Mouse (Mus musculus) midbrain, embryonic 13.5 days (tissue): ENCODE data around the gene Midn. TPM values are rescaled to one million over a fixed set of nuclear protein-coding genes. Genes with fewer than 3 reads are reported as not detected.

Experiments used
- ATAC-seq: fragments of 200-750 bp; cut with Nextera tagmentation; 2 replicates; pipeline ENCODE4 v1.8.0; 2017; ENCODE audit warnings: mild to moderate bottlenecking, moderate TSS enrichment, moderate library complexity
- H3K27ac ChIP-seq: fragments of 300-500 bp; sonication (generic); 2 replicates; pipeline ENCODE4 v1.5.1; 2015; ENCODE audit warnings: inconsistent platforms, mild to moderate bottlenecking, moderate library complexity
- H3K27me3 ChIP-seq: fragments of 300-500 bp; sonication (generic); 2 replicates; pipeline ENCODE4 v1.6.1; 2015; ENCODE audit warnings: mild to moderate bottlenecking, inconsistent platforms
- H3K36me3 ChIP-seq: fragments of 300-500 bp; sonication (generic); 2 replicates; pipeline ENCODE4 v1.6.1; 2015; ENCODE audit warnings: mild to moderate bottlenecking, inconsistent platforms
- H3K4me1 ChIP-seq: fragments of 300-500 bp; sonication (generic); replicated peaks from 2 replicates; pipeline ENCODE4 v1.6.1; 2015; ENCODE audit warnings: inconsistent platforms
- H3K4me2 ChIP-seq: fragments of 300-500 bp; sonication (generic); replicated peaks from 2 replicates; pipeline ENCODE4 v1.6.1; 2015; ENCODE audit warnings: moderate library complexity, mild to moderate bottlenecking, inconsistent platforms
- H3K4me3 ChIP-seq: fragments of 300-500 bp; sonication (generic); replicated peaks from 2 replicates; pipeline ENCODE4 v1.5.1; 2015; ENCODE audit warnings: mild to moderate bottlenecking, inconsistent platforms
- H3K9ac ChIP-seq: fragments of 300-500 bp; sonication (generic); replicated peaks from 2 replicates; pipeline ENCODE4 v1.6.1; 2015; ENCODE audit warnings: mild to moderate bottlenecking, inconsistent platforms
- H3K9me3 ChIP-seq: fragments of 300-500 bp; sonication (generic); 2 replicates; pipeline ENCODE4 v1.6.1; 2016; ENCODE audit warnings: mild to moderate bottlenecking, inconsistent platforms
- WGBS: fragments of 180-500 bp; shearing (Covaris S2); methylation state at CpG from one replicate; pipeline ENCODE4 v1.1.7; 2015; 5-methylcytosine and 5-hydroxymethylcytosine counted together
- polyA plus RNA-seq: library from polyadenylated mRNA; unstranded; fragments of >200 nt; fragmentation: Nextera tagmentation; extraction: Ambion mirVana; gene quantifications from 2 replicates; pipeline ENCODE4 v1.2.1, GENCODE M21; 2015

Midn gene
- polyA plus RNA-seq, 1 experiment from 2014 or later, result 40.6 TPM

- WGBS, result under 1% methylated on average over 63 of the region's 63 CpGs
- peak overlapping the region; percentile 89 for H3K9ac ChIP-seq
- ATAC-seq, result no peak
- H3K27ac ChIP-seq, result peak overlapping the region; percentile 79
- H3K4me1 ChIP-seq, result peaks cover 44% of the 10 kb centered on the region
- peak overlapping the region; percentile 91 for H3K4me3 ChIP-seq
- no peaks in the 10 kb centered on the region for H3K27me3 ChIP-seq
- H3K4me2 ChIP-seq, result peak overlapping the region; percentile 73
- H3K36me3 ChIP-seq, result peaks cover 23% of the 10 kb centered on the region
- H3K9me3 ChIP-seq, result no peaks in the 10 kb centered on the region
These were observed 32.1 kb upstream of the Midn start for GRCm38 (mm10) chr10:80115944-80116335.

GRCm38 (mm10) chr10:80116563-80116926 is 31.5 kb upstream of the Midn start:
- H3K4me1 ChIP-seq, result peaks cover 44% of the 10 kb centered on the region
- H3K4me3 ChIP-seq, result peak overlapping the region; percentile 91
- no peak for ATAC-seq
- no peaks in the 10 kb centered on the region for H3K27me3 ChIP-seq
- H3K9ac ChIP-seq, result peak overlapping the region; percentile 89
- 0 out of 2 replicates have a peak overlapping the region, but pooled peaks have one; percentile 26 for H3K27ac ChIP-seq
- no peaks in the 10 kb centered on the region for H3K9me3 ChIP-seq
- H3K4me2 ChIP-seq, result peak overlapping the region; percentile 73
- under 1% methylated on average over 27 of the region's 27 CpGs for WGBS
- H3K36me3 ChIP-seq, result peaks cover 28% of the 10 kb centered on the region

GRCm38 (mm10) chr10:80116927-80117691 is 31.0 kb upstream of the Midn start:
- Histone ChIP-seq H3K4me3 (peak overlapping the region; percentile 91), H3K9me3 (no peaks in the 10 kb centered on the region), H3K4me1 (peaks cover 44% of the 10 kb centered on the region), H3K27ac (peak overlapping the region; percentile 9; the same call in 1 of the 2 replicates), H3K27me3 (no peaks in the 10 kb centered on the region), H3K36me3 (peaks cover 33% of the 10 kb centered on the region), H3K4me2 (peak overlapping the region; percentile 73), H3K9ac (peak overlapping the region; percentile 89)
- ATAC-seq, result no peak
- WGBS, result 7% methylated on average over 30 of the region's 30 CpGs

- H3K4me3 ChIP-seq, result peak overlapping the region; percentile 91
- H3K36me3 ChIP-seq, result peaks cover 35% of the 10 kb centered on the region
- H3K27me3 ChIP-seq, result no peaks in the 10 kb centered on the region
- H3K9me3 ChIP-seq, result no peaks in the 10 kb centered on the region
- H3K4me1 ChIP-seq, result peaks cover 44% of the 10 kb centered on the region
- peak overlapping the region; percentile 89 for H3K9ac ChIP-seq
- WGBS, result 69% methylated on average over 1 of the region's 1 CpGs
- H3K4me2 ChIP-seq, result peak overlapping the region; percentile 73
- peak overlapping the region; percentile 19; the same call in 1 of the 2 replicates for H3K27ac ChIP-seq
- ATAC-seq, result no peak
These were observed 30.3 kb upstream of the Midn start for GRCm38 (mm10) chr10:80117736-80118135.

- Histone ChIP-seq H3K4me1 (peaks cover 44% of the 10 kb centered on the region), H3K9me3 (no peaks in the 10 kb centered on the region), H3K9ac (peak overlapping the region; percentile 89), H3K36me3 (peaks cover 35% of the 10 kb centered on the region), H3K4me2 (peak overlapping the region; percentile 73), H3K27me3 (no peaks in the 10 kb centered on the region), H3K4me3 (peak overlapping the region; percentile 91), H3K27ac (peak overlapping the region; percentile 19)
- 54% methylated on average over 6 of the region's 6 CpGs for WGBS
- no peak for ATAC-seq
These were observed 29.5 kb upstream of the Midn start for GRCm38 (mm10) chr10:80118552-80118951.

GRCm38 (mm10) chr10:80120146-80120545 is 27.9 kb upstream of the Midn start:
- no peak for ATAC-seq
- 78% methylated on average over 2 of the region's 2 CpGs for WGBS
- Histone ChIP-seq H3K27ac (no peak overlapping the region), H3K9ac (0 out of 2 replicates have a peak overlapping the region, but pooled peaks have one; percentile 23), H3K4me1 (peaks cover 40% of the 10 kb centered on the region), H3K36me3 (peaks cover 44% of the 10 kb centered on the region), H3K9me3 (no peaks in the 10 kb centered on the region), H3K4me2 (no peak overlapping the region), H3K4me3 (no peak overlapping the region), H3K27me3 (no peaks in the 10 kb centered on the region)

- no peak overlapping the region for H3K9ac ChIP-seq
- no peak for ATAC-seq
These were observed 26.4 kb upstream of the Midn start for GRCm38 (mm10) chr10:80121639-80122038.

GRCm38 (mm10) chr10:80123932-80124562 is 24.0 kb upstream of the Midn start:
- Histone ChIP-seq H3K4me1 (peaks cover 13% of the 10 kb centered on the region), H3K36me3 (peaks cover 72% of the 10 kb centered on the region), H3K9me3 (no peaks in the 10 kb centered on the region), H3K9ac (no peak overlapping the region), H3K27me3 (no peaks in the 10 kb centered on the region), H3K4me2 (no peak overlapping the region), H3K4me3 (no peak overlapping the region), H3K27ac (no peak overlapping the region)
- no peak for ATAC-seq
- WGBS, result 93% methylated on average over 9 of the region's 9 CpGs

More at GRCm38 (mm10) chr10:80121639-80122038, 26.4 kb upstream of the Midn start:
- H3K27ac ChIP-seq, result no peak overlapping the region
- WGBS, result 83% methylated on average over 2 of the region's 2 CpGs
- no peak overlapping the region for H3K4me3 ChIP-seq
- no peaks in the 10 kb centered on the region for H3K9me3 ChIP-seq
- H3K27me3 ChIP-seq, result no peaks in the 10 kb centered on the region
- peaks cover 37% of the 10 kb centered on the region for H3K4me1 ChIP-seq
- H3K4me2 ChIP-seq, result no peak overlapping the region
- peaks cover 59% of the 10 kb centered on the region for H3K36me3 ChIP-seq

- H3K27me3 ChIP-seq, result peaks cover 4% of the 10 kb centered on the region; the same call in 1 of the 2 replicates
- 93% methylated on average over 8 of the region's 8 CpGs for WGBS
- peaks cover 87% of the 10 kb centered on the region for H3K36me3 ChIP-seq
- H3K4me3 ChIP-seq, result no peak overlapping the region
- no peak overlapping the region for H3K4me2 ChIP-seq
- peaks cover 18% of the 10 kb centered on the region for H3K4me1 ChIP-seq
- H3K27ac ChIP-seq, result no peak overlapping the region
- H3K9me3 ChIP-seq, result no peaks in the 10 kb centered on the region
- no peak for ATAC-seq
- no peak overlapping the region for H3K9ac ChIP-seq
These were observed 20.2 kb upstream of the Midn start for GRCm38 (mm10) chr10:80127920-80128319.

- Histone ChIP-seq H3K4me3 (no peak overlapping the region), H3K9me3 (no peaks in the 10 kb centered on the region), H3K36me3 (peaks cover 100% of the 10 kb centered on the region), H3K4me1 (peaks cover 24% of the 10 kb centered on the region), H3K27me3 (peaks cover 4% of the 10 kb centered on the region; the same call in 1 of the 2 replicates), H3K27ac (no peak overlapping the region), H3K9ac (no peak overlapping the region), H3K4me2 (no peak overlapping the region)
- no peak for ATAC-seq
- WGBS, result 97% methylated on average over 7 of the region's 9 CpGs
These were observed 18.2 kb upstream of the Midn start for GRCm38 (mm10) chr10:80129846-80130245.

- Histone ChIP-seq H3K4me3 (no peak overlapping the region), H3K9me3 (no peaks in the 10 kb centered on the region), H3K36me3 (peaks cover 100% of the 10 kb centered on the region), H3K9ac (no peak overlapping the region), H3K4me2 (no peak overlapping the region), H3K4me1 (peaks cover 24% of the 10 kb centered on the region), H3K27me3 (peaks cover 9% of the 10 kb centered on the region), H3K27ac (no peak overlapping the region)
- 87% methylated on average over 18 of the region's 18 CpGs for WGBS
- 0 out of 2 replicates have a peak, but pooled peaks have one; percentile 7 for ATAC-seq
These were observed 17.6 kb upstream of the Midn start for GRCm38 (mm10) chr10:80130403-80131031.
